Comparison of ENCODE assay signal across 8 mouse cellular contexts in genomic region chr16:11008162-11008991, GRCm38 (mm10). TPM values are rescaled to one million over a fixed set of nuclear protein-coding genes. Genes with fewer than 3 reads are reported as not detected.
DNase-seq lines count a peak whose midpoint lies in the region; ATAC-seq and TF ChIP-seq lines count a peak whose summit lies in the region.

No protein-coding gene starts in this region.

- H3K4me2 ChIP-seq in hindbrain, embryonic 13.5 days, result no peak overlapping the region
- H3K4me2 ChIP-seq in midbrain, postnatal 0 days (ENCODE audit: low read depth, low read length, poor library complexity, severe bottlenecking), result no peak overlapping the region

- 36% methylated on average over 15 of the region's 15 CpGs for WGBS in hindbrain, embryonic 13.5 days
- WGBS in midbrain, postnatal 0 days, result 41% methylated on average over 15 of the region's 15 CpGs

- H3K9ac ChIP-seq in ES-Bruce4 (ENCODE audit: low read depth, poor library complexity, severe bottlenecking), result peak overlapping the region; percentile 30
- H3K9ac ChIP-seq in hindbrain, embryonic 13.5 days, result no peak overlapping the region
- no peak overlapping the region for H3K9ac ChIP-seq in midbrain, postnatal 0 days (replicated peaks; ENCODE audit: low read length, poor library complexity, severe bottlenecking)

- peak overlapping the region; percentile 86 for H3K27ac ChIP-seq in ES-Bruce4 (ENCODE audit: insufficient read depth, low read length)
- peak overlapping the region; percentile 84 for H3K27ac ChIP-seq in hindbrain, embryonic 13.5 days
- H3K27ac ChIP-seq in midbrain, postnatal 0 days (ENCODE audit: low read depth, low read length), result peak overlapping the region; percentile 19

- H3K9me3 ChIP-seq in ES-Bruce4 (replicated peaks; ENCODE audit: control insufficient read depth, insufficient read depth, low read length, poor library complexity, severe bottlenecking), result no peaks in the 10 kb centered on the region
- peaks cover 4% of the 10 kb centered on the region; the same call in 1 of the 2 replicates for H3K9me3 ChIP-seq in hindbrain, embryonic 13.5 days
- no peaks in the 10 kb centered on the region for H3K9me3 ChIP-seq in midbrain, postnatal 0 days (ENCODE audit: low read length)

- peak; percentile 49 for TF ChIP-seq POLR2A in ES-Bruce4 (IDR thresholded peaks at IDR 0.05; ENCODE audit: insufficient read depth, low read length)

- H3K36me3 ChIP-seq in ES-Bruce4 (ENCODE audit: control insufficient read depth, insufficient read depth, low read length, poor library complexity, severe bottlenecking), result no peaks in the 10 kb centered on the region
- no peaks in the 10 kb centered on the region for H3K36me3 ChIP-seq in hindbrain, embryonic 13.5 days
- no peaks in the 10 kb centered on the region for H3K36me3 ChIP-seq in midbrain, postnatal 0 days (ENCODE audit: insufficient read depth, low read length)

- peak; percentile 54 for DNase-seq in adrenal gland, postnatal 25 days
- DNase-seq in gastrocnemius, adult 18-20 months (ENCODE audit: low spot score), result peak; percentile 90
- peak; percentile 67 for DNase-seq in liver
- peak; percentile 71 for DNase-seq in midbrain, postnatal 0 days (ENCODE audit: low spot score)
- DNase-seq in yolk sac, embryonic 10.5 days (ENCODE audit: low spot score), result peak; percentile 85

- TF ChIP-seq EP300 in ES-Bruce4 (IDR thresholded peaks at IDR 0.05; ENCODE audit: insufficient read depth, low read depth, low read length), result peak; percentile 94

- no peak for TF ChIP-seq CTCF in ES-Bruce4 (IDR thresholded peaks at IDR 0.05; ENCODE audit: low read depth, low read length)
- TF ChIP-seq CTCF in midbrain, postnatal 0 days (IDR thresholded peaks at IDR 0.05), result no peak

- H3K4me1 ChIP-seq in ES-Bruce4 (ENCODE audit: control insufficient read depth, insufficient read depth, low read length), result peaks cover 9% of the 10 kb centered on the region
- H3K4me1 ChIP-seq in hindbrain, embryonic 13.5 days (replicated peaks), result peaks cover 31% of the 10 kb centered on the region
- H3K4me1 ChIP-seq in midbrain, postnatal 0 days (ENCODE audit: insufficient read depth, low read length), result no peaks in the 10 kb centered on the region

- H3K4me3 ChIP-seq in ES-Bruce4 (ENCODE audit: low read depth, low read length), result peak overlapping the region; percentile 69
- H3K4me3 ChIP-seq in hindbrain, embryonic 13.5 days, result no peak overlapping the region
- no peak overlapping the region for H3K4me3 ChIP-seq in midbrain, postnatal 0 days (ENCODE audit: low read depth, low read length)

- peak; percentile 64; the same call in 1 of the 2 replicates for ATAC-seq in hindbrain, embryonic 13.5 days (ENCODE audit: low FRiP score)
- ATAC-seq in midbrain, postnatal 0 days (ENCODE audit: low FRiP score), result no peak; the same call in 1 of the 2 replicates
- no peak for ATAC-seq in monocyte, adult 5-6 weeks (replicated peaks; ENCODE audit: insufficient number of reproducible peaks, low FRiP score, low TSS enrichment, poor library complexity, severe bottlenecking)

- H3K27me3 ChIP-seq in ES-Bruce4 (ENCODE audit: control insufficient read depth, insufficient read depth, low read length, poor library complexity, severe bottlenecking), result no peaks in the 10 kb centered on the region
- no peaks in the 10 kb centered on the region for H3K27me3 ChIP-seq in hindbrain, embryonic 13.5 days
- no peaks in the 10 kb centered on the region for H3K27me3 ChIP-seq in midbrain, postnatal 0 days (ENCODE audit: insufficient read depth, low read length)

RNA-seq across cellular contexts. Expression of gene Snn, which starts 52.4 kb away (rescaled TPM):
- 16.1 and 17.7 TPM in 2 replicates for polyA plus RNA-seq in ES-Bruce4 (2011; ENCODE audit: insufficient read depth, insufficient read length, low read depth, missing spikeins)
- total RNA-seq in adrenal gland, postnatal 25 days (2021), result 12.5 and 16.7 TPM in 2 replicates
- total RNA-seq in gastrocnemius, adult 18-20 months (2021), result 1 to 10 TPM; 2.4 to 3.4 TPM
- polyA plus RNA-seq in hindbrain, embryonic 13.5 days (2015; fragmentation: Nextera tagmentation; extraction: Ambion mirVana), result 145 TPM in 2 replicates
- 241 and 278 TPM in 2 replicates for total RNA-seq in midbrain, postnatal 0 days (2014; rRNA removed)
- polyA plus RNA-seq in midbrain, postnatal 0 days (2015; fragmentation: Nextera tagmentation; extraction: Ambion mirVana), result 122 and 130 TPM in 2 replicates
- 20.7 to 30.3 TPM (median 27.4 TPM) in 3 replicates for total RNA-seq in monocyte, adult 5-6 weeks (2017)

RNA-seq across cellular contexts. Expression of gene Litaf, which starts 57.6 kb away (rescaled TPM):
- 102 and 112 TPM in 2 replicates for polyA plus RNA-seq in ES-Bruce4 (2011; ENCODE audit: insufficient read depth, insufficient read length, low read depth, missing spikeins)
- 38.6 and 46.5 TPM in 2 replicates for total RNA-seq in adrenal gland, postnatal 25 days (2021)
- 10 to 100 TPM in 1 of 2 experiments, 1 to 10 TPM in 1; 8.7 to 10.7 TPM for total RNA-seq in gastrocnemius, adult 18-20 months (2021)
- 36.4 and 40.6 TPM in 2 replicates for polyA plus RNA-seq in hindbrain, embryonic 13.5 days (2015; fragmentation: Nextera tagmentation; extraction: Ambion mirVana)
- total RNA-seq in midbrain, postnatal 0 days (2014; rRNA removed), result 19.0 and 22.4 TPM in 2 replicates
- polyA plus RNA-seq in midbrain, postnatal 0 days (2015; fragmentation: Nextera tagmentation; extraction: Ambion mirVana), result 20.5 and 20.7 TPM in 2 replicates
- 68.7 to 164 TPM (median 135 TPM) in 3 replicates for total RNA-seq in monocyte, adult 5-6 weeks (2017)

Comparison
In these comparisons a context has a peak if more than half of its experiments do, and no peak if none do; other contexts are left out.
1. H3K27ac ChIP-seq: peak in every context shown above with its lines; median percentile 86 in ES-Bruce4; 84 in hindbrain, embryonic 13.5 days; 19 in midbrain, postnatal 0 days.